Mouse (Mus musculus): Measurements from ENCODE around the gene Glipr2. TPM values are rescaled to one million over a fixed set of nuclear protein-coding genes. Genes with fewer than 3 reads are reported as not detected.

Glipr2 gene
- polyA plus RNA-seq, 1 experiment from 2014 or later: 73.9 TPM

- Histone ChIP-seq H3K9me3 (replicated peaks) (no peaks in the 10 kb centered on the region), H3K4me1 (peaks cover 12% of the 10 kb centered on the region), H3K4me2 (no peak overlapping the region), H3K4me3 (replicated peaks) (no peak overlapping the region), H3K9ac (no peak overlapping the region), H3K27me3 (no peaks in the 10 kb centered on the region), H3K27ac (no peak overlapping the region), H3K36me3 (no peaks in the 10 kb centered on the region)
- WGBS: 92% methylated on average over 22 of the region's 22 CpGs
- ATAC-seq (replicated peaks; ENCODE audit: low FRiP score): no peak
Measured at GRCm38 (mm10) chr4:43983756-43984155, 26.6 kb downstream of the Glipr2 start.

DNA sequence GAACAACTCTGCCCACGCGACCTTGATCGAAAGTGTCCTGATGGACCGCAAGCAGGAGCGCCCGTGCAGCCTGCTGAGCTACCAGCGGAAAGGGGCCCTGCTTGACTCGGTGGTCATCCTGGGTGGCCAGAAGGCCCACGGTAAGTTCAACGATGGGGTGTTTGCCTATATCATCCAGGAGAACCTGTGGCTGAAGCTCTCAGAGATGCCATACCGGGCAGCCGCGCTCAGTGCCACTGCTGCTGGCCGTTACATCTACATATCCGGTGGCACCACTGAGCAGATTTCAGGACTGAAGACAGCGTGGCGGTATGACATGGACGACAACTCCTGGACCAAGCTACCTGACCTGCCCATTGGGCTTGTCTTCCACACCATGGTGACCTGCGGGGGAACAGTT lies 27.1 kb downstream of the Glipr2 start:
- no peaks in the 10 kb centered on the region for H3K36me3 ChIP-seq
- no peak overlapping the region for H3K9ac ChIP-seq
- ATAC-seq (replicated peaks; ENCODE audit: low FRiP score): no peak
- no peak overlapping the region for H3K4me3 ChIP-seq (replicated peaks)
- WGBS: 95% methylated on average over 19 of the region's 19 CpGs
- H3K9me3 ChIP-seq (replicated peaks): no peaks in the 10 kb centered on the region
- H3K4me2 ChIP-seq: no peak overlapping the region
- H3K27me3 ChIP-seq: no peaks in the 10 kb centered on the region
- no peak overlapping the region for H3K27ac ChIP-seq
- H3K4me1 ChIP-seq: peaks cover 6% of the 10 kb centered on the region

DNA sequence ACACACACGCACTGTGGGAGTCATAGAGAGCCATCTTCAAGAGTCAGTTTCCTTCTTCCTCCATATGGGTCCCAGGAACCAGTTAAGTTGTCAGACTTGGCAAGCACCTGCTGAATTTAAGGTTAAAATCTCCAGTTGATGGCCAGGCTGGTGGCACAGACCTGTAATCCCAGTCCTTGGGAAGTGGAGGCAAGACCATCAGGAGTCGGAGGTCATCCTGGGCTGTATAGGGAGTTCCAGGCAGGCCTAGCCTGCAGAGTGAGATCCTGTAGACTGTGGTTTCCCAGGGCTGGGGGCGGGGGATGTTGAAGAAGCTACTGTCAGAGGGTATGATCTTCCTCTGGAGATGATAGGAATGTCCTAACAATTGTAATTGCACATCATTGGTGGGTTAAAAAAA lies 31.8 kb downstream of the Glipr2 start:
- no peak for ATAC-seq (replicated peaks; ENCODE audit: low FRiP score)
- Histone ChIP-seq H3K27ac (no peak overlapping the region), H3K27me3 (no peaks in the 10 kb centered on the region), H3K4me2 (no peak overlapping the region), H3K4me3 (replicated peaks) (no peak overlapping the region), H3K9me3 (replicated peaks) (no peaks in the 10 kb centered on the region), H3K36me3 (no peaks in the 10 kb centered on the region), H3K4me1 (no peaks in the 10 kb centered on the region), H3K9ac (no peak overlapping the region)
- WGBS: 87% methylated on average over 3 of the region's 3 CpGs

- Histone ChIP-seq H3K4me1 (no peaks in the 10 kb centered on the region), H3K9ac (no peak overlapping the region), H3K36me3 (no peaks in the 10 kb centered on the region), H3K4me3 (replicated peaks) (no peak overlapping the region), H3K27ac (no peak overlapping the region), H3K4me2 (no peak overlapping the region), H3K9me3 (replicated peaks) (no peaks in the 10 kb centered on the region), H3K27me3 (no peaks in the 10 kb centered on the region)
- WGBS: 96% methylated on average over 11 of the region's 11 CpGs
- ATAC-seq (replicated peaks; ENCODE audit: low FRiP score): no peak
Measured at GRCm38 (mm10) chr4:43993072-43993471, 35.9 kb downstream of the Glipr2 start.

GRCm38 (mm10) chr4:43994342-43994741 lies 37.1 kb downstream of the Glipr2 start:
- no peak overlapping the region for H3K4me2 ChIP-seq
- H3K27ac ChIP-seq: no peak overlapping the region
- no peak overlapping the region for H3K4me3 ChIP-seq (replicated peaks)
- ATAC-seq (replicated peaks; ENCODE audit: low FRiP score): no peak
- no peak overlapping the region for H3K9ac ChIP-seq
- no peaks in the 10 kb centered on the region for H3K9me3 ChIP-seq (replicated peaks)
- WGBS: 84% methylated on average over 2 of the region's 2 CpGs
- H3K36me3 ChIP-seq: no peaks in the 10 kb centered on the region
- H3K4me1 ChIP-seq: no peaks in the 10 kb centered on the region
- H3K27me3 ChIP-seq: no peaks in the 10 kb centered on the region

GRCm38 (mm10) chr4:44003622-44004021 lies 46.4 kb downstream of the Glipr2 start:
- no peak for ATAC-seq (replicated peaks; ENCODE audit: low FRiP score)
- Histone ChIP-seq H3K4me2 (no peak overlapping the region), H3K27ac (no peak overlapping the region), H3K36me3 (no peaks in the 10 kb centered on the region), H3K4me3 (replicated peaks) (no peak overlapping the region), H3K9me3 (replicated peaks) (no peaks in the 10 kb centered on the region), H3K4me1 (no peaks in the 10 kb centered on the region), H3K27me3 (no peaks in the 10 kb centered on the region), H3K9ac (no peak overlapping the region)
- 87% methylated on average over 6 of the region's 6 CpGs for WGBS

DNA sequence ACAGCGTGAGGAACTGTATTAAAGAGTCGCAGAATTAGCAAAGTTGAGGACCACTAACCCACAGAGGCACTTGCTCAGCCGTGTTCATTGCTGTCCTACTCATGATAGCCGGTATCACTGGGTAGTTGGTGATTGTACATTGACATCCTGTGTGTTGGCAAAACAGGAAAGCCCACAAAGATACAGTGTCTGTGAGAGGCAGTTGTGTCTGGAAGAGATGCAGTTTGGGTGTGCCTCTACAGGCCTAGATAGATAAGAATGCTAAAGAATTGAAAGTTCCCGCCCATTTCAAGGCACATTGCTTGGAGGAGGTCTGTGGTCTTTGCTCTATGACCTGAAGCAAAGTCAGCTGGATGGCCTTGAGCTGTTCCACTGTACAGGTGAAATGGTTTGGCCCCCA lies 46.9 kb downstream of the Glipr2 start, which contains the start of gene Clta:
TSS of gene Clta (plus strand) at position 327 of the 400 bp plus-strand sequence.
- no peak; the same call in 1 of the 2 replicates for ATAC-seq (replicated peaks; ENCODE audit: low FRiP score)
- Histone ChIP-seq H3K9ac (no peak within 1 kb of the TSS), H3K9me3 (replicated peaks) (no peaks in the 10 kb centered on the region), H3K27ac (no peak within 1 kb of the TSS), H3K27me3 (no peaks in the 10 kb centered on the region), H3K4me2 (no peak within 1 kb of the TSS), H3K4me3 (replicated peaks) (no peak within 1 kb of the TSS), H3K4me1 (no peaks in the 10 kb centered on the region), H3K36me3 (no peaks in the 10 kb centered on the region)
- 89% methylated on average over 5 of the region's 5 CpGs for WGBS

- WGBS: 70% methylated on average over 3 of the region's 3 CpGs
Measured at GRCm38 (mm10) chr4:44004623-44005409, 47.6 kb downstream of the Glipr2 start.

DNA sequence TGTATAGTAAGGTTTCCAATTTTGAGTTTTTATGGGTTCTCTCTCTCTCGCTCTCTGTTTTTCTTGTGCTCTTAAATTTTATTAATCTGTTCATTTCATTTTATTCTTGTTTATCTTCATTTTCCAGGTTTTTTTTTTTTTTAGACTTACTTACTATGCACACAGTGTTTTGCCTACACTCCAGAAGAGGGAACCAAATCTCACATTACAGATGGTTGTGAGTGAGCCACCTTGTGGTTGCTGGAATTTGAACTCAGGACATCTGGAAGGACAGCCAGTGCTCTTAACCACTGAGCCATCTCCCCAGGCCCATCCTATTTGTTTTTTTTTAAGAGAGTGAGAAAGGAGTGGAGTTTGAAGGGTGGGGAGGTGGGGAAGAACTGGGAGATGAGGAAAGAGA lies 53.0 kb downstream of the Glipr2 start:
- H3K4me1 ChIP-seq: peaks cover 24% of the 10 kb centered on the region
- no peak overlapping the region for H3K9ac ChIP-seq
- WGBS: 83% methylated on average over 1 of the region's 1 CpGs
- H3K36me3 ChIP-seq: no peaks in the 10 kb centered on the region
- ATAC-seq (replicated peaks; ENCODE audit: low FRiP score): no peak
- H3K27ac ChIP-seq: no peak overlapping the region
- no peaks in the 10 kb centered on the region for H3K27me3 ChIP-seq
- H3K4me2 ChIP-seq: no peak overlapping the region
- H3K9me3 ChIP-seq (replicated peaks): no peaks in the 10 kb centered on the region
- H3K4me3 ChIP-seq (replicated peaks): no peak overlapping the region

More at GRCm38 (mm10) chr4:44004623-44005409, 47.6 kb downstream of the Glipr2 start:
- H3K36me3 ChIP-seq: no peaks in the 10 kb centered on the region
- no peak overlapping the region for H3K4me2 ChIP-seq
- H3K9ac ChIP-seq: no peak overlapping the region
- H3K4me1 ChIP-seq: no peaks in the 10 kb centered on the region
- no peak overlapping the region for H3K27ac ChIP-seq
- H3K27me3 ChIP-seq: no peaks in the 10 kb centered on the region
- no peaks in the 10 kb centered on the region for H3K9me3 ChIP-seq (replicated peaks)
- no peak for ATAC-seq (replicated peaks; ENCODE audit: low FRiP score)
- H3K4me3 ChIP-seq (replicated peaks): no peak overlapping the region

- 50% methylated on average over 2 of the region's 2 CpGs for WGBS
- H3K4me2 ChIP-seq: no peak overlapping the region
- H3K4me1 ChIP-seq: peaks cover 29% of the 10 kb centered on the region
- H3K9me3 ChIP-seq (replicated peaks): no peaks in the 10 kb centered on the region
- H3K27ac ChIP-seq: no peak overlapping the region
- no peaks in the 10 kb centered on the region for H3K27me3 ChIP-seq
- no peak overlapping the region for H3K4me3 ChIP-seq (replicated peaks)
- no peak overlapping the region for H3K9ac ChIP-seq
- no peak for ATAC-seq (replicated peaks; ENCODE audit: low FRiP score)
- H3K36me3 ChIP-seq: no peaks in the 10 kb centered on the region
Measured at GRCm38 (mm10) chr4:44010893-44011292, 53.7 kb downstream of the Glipr2 start.

DNA sequence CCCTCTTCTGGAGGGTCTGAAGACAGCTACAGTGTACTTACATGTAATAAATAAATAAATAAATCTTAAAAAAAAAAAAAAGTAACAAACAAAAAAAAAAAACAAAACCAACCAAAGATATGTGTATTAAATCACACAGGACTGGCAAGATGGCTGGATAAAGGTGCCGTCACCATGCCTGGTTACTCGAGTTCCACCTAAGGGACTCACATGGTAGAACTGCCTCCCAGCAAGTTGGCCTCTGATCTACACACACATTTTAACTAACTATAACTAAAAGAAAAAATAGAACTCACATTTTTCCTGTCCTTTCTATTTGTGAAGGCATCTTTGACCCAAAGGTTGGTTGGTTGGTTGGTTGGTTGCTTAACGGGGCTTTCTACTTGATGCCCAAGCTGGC lies 54.6 kb downstream of the Glipr2 start:
- Histone ChIP-seq H3K36me3 (no peaks in the 10 kb centered on the region), H3K9me3 (replicated peaks) (no peaks in the 10 kb centered on the region), H3K27ac (peak overlapping the region; percentile 75), H3K27me3 (no peaks in the 10 kb centered on the region), H3K4me2 (peak overlapping the region; percentile 87), H3K4me1 (peaks cover 38% of the 10 kb centered on the region), H3K9ac (peak overlapping the region; percentile 87), H3K4me3 (replicated peaks) (peak overlapping the region; percentile 90)
- 88% methylated on average over 3 of the region's 3 CpGs for WGBS
- ATAC-seq (replicated peaks; ENCODE audit: low FRiP score): no peak

DNA sequence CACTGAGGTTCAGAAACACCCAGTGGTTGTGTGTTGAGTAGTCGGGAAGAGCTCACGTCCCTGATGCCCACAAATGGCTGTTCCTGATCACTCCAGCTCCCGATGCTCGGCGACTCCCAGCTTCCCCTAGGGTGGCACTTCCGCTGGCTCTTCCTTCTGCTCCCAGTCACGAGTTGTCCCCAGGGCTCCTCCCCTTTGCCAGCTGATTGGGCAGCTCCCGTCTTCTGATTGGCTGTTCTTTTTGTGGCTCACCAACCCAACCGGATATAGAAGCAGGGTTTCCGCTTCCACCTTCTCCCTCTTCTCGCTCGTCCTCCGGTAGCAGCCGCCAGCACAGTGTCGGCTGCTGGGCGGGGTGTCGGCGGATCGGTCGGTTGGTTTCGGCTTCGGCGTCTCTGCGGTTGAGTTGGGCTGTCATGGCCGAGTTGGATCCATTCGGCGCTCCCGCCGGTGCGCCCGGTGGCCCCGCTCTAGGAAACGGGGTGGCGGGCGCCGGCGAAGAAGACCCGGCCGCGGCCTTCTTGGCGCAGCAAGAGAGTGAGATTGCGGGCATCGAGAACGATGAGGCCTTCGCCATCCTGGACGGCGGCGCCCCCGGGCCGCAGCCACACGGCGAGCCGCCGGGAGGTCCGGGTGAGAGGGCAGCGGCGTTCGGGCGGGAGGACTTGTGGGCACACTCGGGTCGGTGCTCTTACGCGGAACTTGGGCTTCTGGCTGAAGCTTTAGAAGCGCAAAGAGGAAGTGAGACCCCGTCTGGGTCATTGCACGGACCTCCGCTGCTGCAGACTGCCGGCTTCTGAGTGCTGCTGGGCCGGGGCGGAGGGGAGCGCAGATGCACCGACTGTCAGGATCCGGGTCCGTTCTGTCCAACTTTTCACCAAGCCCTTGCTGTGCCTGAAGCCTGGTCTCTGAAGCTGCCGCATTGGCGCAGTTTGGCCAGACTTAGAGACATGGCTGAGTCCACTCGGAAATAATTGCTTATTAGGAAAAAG lies 55.5 kb downstream of the Glipr2 start:
- WGBS: under 1% methylated on average over 77 of the region's 77 CpGs
- Histone ChIP-seq H3K27me3 (no peaks in the 10 kb centered on the region), H3K9ac (peak overlapping the region; percentile 87), H3K4me3 (replicated peaks) (peak overlapping the region; percentile 90), H3K9me3 (replicated peaks) (no peaks in the 10 kb centered on the region), H3K36me3 (no peaks in the 10 kb centered on the region; the same call in 1 of the 2 replicates), H3K27ac (peak overlapping the region; percentile 78), H3K4me2 (peak overlapping the region; percentile 87), H3K4me1 (peaks cover 46% of the 10 kb centered on the region)
- ATAC-seq (replicated peaks; ENCODE audit: low FRiP score): peak; percentile 98
